Mouse (Mus musculus): Measurements from ENCODE around the gene Cebpa. TPM values are rescaled to one million over a fixed set of nuclear protein-coding genes. Genes with fewer than 3 reads are reported as not detected.

The Cebpa gene
- total RNA-seq, 2 experiments from 2014 or later = 21.4 to 22.4 TPM

DNA sequence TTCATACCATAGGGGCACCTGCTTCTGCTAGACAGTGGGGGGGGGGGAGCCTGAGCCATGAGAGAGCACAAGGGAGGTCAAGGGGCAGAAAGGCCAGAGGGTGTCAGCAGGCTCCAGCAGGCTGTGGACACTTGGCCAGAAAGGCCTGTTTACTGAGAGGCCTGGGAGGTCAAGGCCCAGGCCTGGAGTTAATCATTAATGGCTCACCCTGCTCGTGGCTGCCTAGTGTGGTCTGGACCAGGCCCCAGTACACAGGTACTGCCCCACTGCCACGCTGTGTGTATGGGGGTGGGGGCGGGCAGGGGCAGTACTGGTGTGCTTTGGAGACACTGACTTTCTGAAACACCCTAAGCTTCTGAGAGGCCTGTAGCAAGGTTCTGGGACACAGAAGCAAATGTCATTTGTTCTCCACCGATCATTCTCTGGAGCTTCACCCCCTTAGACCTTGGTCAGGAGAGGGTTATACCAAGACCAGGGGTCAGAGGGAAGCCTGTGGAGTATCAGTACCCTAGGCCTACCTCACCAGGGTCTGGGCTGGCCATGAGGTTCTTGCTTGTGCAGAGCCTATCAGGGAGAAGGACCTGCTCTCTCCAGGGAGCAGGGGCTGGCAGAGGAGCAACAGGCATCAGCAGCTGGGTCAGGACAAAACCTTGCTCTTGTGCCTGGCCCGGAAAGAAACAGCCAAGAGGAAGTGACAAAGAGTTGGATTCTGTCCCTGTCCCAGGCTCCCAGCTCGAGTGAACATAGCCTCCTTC, 24.9 kb downstream of the Cebpa start:
- DNase-seq (ENCODE audit: low spot score in 2 of 2) = no peak

DNA sequence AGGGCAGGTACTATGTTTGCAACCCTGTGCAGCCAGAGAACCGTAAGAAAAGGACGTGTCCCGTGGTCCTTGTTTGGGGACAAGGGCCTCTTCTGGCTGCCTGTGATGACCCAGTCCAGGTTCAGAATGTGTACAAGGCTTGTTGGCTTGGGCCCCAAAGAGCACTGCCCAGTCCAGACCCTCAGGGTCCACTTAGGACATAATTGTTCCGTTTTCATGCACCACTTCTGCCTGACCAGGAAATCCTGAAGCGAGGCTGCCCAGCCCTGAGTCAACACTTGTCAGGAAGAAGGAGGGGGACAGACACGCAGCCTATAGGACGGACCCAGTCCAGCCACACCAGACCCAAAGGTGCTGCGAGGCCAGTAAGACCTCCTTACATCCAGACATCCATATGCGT, 26.0 kb downstream of the Cebpa start:
- DNase-seq (ENCODE audit: low spot score in 2 of 2) = no peak

DNA sequence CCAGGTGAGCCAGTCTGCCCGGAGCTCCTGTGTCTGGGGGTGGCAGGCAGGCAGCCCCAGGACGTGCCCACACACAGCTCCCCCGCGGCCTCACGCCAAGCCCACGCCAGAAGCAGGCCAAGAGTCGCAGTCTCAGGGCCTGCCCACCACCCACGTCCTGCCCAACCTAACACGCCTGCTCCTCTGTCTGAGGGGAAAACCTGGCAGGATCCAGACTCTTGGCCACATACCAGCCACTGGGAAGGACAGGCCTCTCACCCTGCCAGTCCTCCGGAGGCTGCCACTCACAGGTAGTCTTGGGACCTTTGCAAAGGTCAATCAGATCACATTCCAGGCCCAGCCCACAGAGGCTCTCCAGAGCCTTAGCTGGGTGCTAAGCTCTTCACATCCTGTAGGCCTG, 27.2 kb downstream of the Cebpa start:
- no peak for DNase-seq (ENCODE audit: low spot score in 2 of 2)

DNA sequence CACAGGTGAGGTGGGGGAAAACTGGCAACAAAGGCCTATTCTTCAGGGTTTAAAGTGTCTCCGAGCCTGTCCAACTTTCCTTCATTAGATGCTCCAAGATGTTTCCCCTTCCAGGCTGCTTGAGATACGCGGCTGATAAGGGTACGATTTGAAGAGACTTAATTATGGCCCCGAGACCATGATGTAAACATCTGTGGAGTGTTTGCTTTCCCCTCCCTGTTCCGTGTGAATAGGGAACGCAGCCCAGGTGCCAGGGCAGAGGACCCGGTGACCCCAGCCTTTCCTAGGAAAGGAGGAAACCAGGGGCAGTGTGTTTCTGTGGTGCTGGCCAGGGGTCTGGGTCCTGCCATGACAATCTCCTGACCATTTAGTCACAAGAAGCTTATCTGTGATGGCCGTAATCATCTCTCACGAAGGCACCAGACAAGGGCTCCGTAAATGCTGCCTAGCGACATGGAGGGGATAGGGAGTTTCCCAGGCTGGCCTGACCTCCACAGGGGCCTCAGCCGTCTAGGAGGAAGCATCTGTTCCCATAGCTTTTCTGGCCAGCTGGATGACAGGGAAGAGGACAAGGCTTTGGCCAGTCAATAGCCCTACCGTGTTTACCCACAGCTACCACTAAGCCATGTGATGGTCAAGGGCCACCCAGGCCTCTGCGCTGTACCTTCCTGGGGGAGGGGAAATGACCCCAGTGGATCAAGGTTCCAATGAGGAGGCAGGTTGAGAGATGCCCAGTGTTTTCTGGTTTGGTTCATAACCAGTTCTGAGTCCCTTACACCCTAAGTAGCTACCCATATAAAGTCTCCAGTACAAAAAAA, 30.7 kb downstream of the Cebpa start:
- no peak for DNase-seq (ENCODE audit: low spot score in 2 of 2)

DNA sequence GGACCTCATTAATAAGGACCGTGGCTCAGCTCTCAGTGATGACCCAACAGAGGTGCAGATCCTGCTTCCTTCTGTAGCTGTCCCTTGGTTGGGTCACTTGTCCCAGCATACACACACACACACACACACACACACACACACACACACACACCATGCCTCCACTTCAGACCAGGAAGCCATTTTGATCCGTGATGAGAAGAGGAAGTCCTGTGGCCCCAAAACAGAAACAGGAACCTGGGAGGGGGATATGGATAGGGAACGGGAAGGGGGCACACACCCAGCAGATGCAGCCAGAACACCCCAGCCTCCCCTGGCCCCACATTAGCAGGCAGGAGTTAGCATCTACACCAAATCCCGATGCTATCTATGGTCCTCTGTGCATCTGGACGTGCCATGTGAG, 31.8 kb downstream of the Cebpa start:
- no peak for DNase-seq (ENCODE audit: low spot score in 2 of 2)

DNA sequence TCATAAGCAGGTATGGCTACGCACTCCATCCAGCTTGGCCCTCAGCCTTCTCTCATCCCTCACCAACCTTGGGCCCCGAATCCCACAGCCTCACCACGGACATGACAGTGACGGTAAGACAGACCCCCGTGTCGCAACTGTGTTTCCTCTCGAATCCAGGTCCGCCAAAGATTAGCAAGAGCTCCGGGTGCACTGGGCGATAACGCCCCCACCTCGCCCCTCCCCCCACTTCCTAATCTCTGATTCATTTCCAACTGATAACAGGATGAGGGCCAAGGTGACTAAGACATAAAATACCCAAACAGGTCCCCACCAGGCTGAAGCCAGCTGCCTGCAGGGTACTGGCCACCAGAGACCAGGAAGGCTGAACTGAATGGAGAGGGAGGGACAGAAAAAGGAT, 35.4 kb downstream of the Cebpa start:
- no peak for DNase-seq (ENCODE audit: low spot score in 2 of 2)

DNA sequence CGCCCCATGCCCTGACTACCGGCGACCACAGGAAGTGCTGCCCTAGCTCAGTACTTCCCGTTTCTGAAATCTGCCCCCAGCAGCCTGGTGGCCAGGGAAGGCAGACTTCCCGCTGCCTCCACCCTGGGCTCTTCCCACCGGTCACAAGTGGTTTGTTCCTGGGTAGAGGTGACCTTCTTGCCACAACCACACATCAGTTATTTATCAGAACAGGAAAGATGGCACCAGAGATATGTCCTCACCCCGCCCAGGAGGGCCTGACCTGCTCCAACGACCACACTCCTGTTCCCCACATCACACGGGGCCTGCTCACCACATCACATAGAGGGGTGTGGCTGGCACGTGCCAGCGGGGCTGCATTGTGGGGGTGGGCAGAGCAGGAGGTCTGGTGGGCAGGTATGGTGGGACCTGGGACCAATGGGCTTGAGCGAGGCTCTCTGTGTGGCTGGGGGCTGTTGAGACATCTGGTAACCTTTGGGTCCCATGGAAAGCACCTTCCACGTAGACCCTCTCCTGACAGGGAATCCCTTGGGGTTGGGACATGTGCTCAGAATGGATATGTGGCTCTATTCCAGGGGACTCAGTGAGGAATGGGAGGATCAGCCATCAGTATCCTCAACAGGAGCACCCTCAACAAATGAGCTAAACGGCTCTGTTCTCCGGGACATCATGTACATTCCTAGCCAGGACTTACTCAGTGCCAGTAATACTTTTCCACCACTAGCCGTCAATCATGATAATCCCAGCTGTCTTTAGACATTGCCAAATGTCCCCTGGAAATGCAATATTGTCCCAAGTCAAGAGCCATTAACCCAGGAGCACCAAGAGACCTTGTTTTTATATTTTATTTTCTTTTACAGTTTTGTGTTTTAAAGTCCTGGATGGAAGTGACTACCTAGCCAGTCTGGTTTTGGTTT, 37.7 kb downstream of the Cebpa start:
- DNase-seq (ENCODE audit: low spot score in 2 of 2) = no peak

DNA sequence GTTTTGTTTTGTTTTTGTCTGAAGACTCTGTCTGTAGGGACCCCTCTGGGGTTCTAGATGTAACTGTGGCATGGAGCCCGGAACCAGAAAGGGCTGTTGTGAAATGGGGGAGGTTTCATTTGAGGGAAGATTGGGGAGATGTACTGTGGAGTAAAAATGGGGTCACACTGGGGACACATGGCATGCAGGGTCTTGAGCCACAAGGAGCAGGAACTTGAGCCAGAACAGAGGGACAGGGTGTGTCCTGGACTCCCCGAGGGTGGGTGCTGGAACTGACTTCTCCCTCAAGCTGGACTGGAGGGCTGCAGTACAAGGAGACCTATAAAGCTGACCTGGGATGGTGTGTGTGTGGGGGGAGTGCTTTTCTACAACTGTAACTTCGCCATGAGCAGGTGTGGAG, 38.4 kb downstream of the Cebpa start:
- DNase-seq (ENCODE audit: low spot score in 2 of 2) = no peak

DNA sequence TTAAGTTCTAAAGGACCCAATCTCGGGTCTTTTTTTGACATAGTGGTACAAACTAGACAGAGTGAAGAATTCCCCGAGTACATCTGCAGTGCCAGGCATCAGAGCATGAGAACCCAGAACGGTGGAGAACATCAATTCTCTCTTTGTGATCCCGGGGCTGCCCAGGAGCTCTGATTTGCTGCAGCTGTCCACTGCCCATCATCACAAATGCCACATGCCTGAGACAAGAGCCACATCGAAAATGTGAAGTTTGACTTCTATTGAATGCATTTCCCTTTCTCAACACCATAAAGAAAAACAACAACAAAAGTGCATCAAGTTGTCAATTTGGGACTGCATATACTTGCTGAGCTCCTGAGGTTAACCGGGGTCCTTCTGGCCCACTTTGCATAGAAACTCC, 43.4 kb downstream of the Cebpa start:
- no peak for DNase-seq (ENCODE audit: low spot score in 2 of 2)

DNA sequence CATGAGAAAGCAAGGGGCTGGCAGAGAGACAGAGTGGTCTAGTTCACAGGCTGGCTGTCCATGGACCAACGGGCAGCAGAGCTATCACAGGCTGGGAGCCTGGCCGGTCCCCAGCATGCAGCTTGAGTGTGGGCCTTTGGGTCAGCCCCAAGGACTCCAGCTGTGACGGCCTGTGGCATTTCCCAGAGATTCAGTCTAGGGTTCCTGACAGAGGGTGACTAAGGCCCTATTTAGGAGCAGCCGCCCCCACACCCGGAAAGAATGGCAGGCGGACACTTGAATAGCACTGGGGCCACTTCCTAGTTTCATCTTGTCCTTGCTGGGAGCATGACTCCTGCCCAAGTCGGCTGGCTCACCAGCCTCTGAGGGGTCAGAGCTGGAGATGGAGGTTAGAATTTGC, 44.5 kb downstream of the Cebpa start:
- no peak for DNase-seq (ENCODE audit: low spot score in 2 of 2)

DNA sequence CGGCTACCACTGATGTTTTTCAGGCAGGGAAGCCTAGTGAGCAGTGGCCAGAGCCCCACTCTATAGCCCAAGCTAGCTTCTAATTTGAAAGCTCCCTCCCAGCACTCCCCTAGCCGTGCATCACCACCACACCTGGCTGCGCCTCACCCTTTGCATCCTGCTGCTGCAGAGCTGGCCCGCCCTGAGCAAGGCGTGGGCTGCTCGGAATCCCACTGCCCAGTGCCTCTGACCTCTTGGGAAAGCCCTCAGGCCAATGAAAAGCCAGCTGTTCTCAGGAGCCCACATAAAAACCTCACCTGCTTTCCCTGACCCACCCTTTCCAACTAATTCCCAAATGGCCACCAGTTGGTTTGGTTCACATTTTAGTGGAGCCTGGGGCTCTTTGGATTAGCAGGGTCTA, 45.0 kb downstream of the Cebpa start:
- no peak for DNase-seq (ENCODE audit: low spot score in 2 of 2)

DNA sequence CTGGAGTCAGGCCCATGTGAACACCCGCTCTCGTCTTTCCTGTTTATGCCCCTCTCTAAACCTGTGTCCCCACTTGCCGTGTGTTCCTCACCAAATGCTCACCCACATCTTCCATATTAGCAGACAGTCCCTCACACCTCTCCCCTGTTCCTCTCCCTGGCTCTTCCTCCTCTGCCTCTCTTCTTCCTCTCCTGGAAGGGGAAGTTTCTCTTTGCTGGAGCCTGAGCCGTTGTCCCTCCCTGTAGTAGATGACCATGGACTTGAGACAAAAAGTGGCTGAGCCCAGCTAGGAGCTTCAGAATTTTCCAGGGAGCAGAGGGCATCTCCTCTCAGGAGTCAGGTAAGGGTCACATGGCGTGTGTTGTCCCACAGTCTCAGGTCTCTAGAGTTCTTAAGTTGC, 47.9 kb downstream of the Cebpa start:
- no peak for DNase-seq (ENCODE audit: low spot score in 2 of 2)

DNA sequence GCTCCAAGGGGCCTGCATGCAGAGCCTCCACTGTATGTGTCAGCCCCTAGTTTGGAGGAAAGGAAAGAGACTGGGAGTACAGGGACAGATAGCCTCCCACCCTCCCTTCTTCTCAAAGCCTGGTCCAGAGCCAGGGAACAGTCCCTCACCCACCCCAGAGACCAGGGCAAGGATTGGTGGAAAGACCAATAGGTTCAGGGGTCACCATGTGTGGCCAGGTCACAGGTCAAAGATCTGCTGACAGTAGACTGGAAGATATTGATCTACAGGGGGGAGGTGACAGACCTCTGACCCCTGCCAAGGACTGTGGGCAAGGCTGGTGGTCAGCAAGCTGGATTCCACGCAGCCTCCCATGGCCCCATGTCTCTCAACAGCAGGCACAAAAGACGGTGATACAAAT, 48.8 kb downstream of the Cebpa start:
- DNase-seq (ENCODE audit: low spot score in 2 of 2) = no peak

DNA sequence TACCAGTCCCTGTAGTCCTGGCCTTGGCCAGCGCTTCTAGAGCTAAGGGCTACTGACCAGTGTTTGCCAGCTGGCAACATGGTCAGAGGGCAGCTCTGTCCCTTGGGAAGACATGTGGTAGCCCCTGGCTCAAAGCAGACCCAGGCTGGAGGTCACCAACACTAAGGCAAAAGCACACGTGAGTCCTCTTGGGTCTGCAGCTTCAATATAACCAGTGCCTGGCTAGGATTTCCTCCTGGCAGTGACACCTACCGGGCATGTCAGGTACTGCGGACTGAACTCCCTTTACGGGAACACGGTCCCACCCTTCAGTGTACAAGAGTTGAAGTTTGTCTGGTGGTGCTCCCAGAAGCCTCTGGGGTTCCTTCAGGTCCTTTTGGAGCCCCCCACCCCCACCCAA, 50.2 kb downstream of the Cebpa start:
- DNase-seq (ENCODE audit: low spot score in 2 of 2) = peak; percentile 73 to 93

Small RNA genes lying within 50 kb of the gene (microRNA-seq; reads per million reads assigned to microRNA genes)
- 0 reads per million in 2 experiments for gene Gm25033

Other genes starting within 250 kb of the Cebpa start
- gene Pepd, start 206.9 kb upstream of the Cebpa start, total RNA-seq (2021) = 10 to 100 TPM; 34.2 to 36.4 TPM
- gene Cebpg, start 62.7 kb upstream of the Cebpa start, total RNA-seq (2021) = 10 to 100 TPM; 36.2 to 36.5 TPM
- gene Slc7a10, start 67.1 kb downstream of the Cebpa start, total RNA-seq (2021) = 10 to 100 TPM; 39.2 to 44.8 TPM
- gene Lrp3, start 96.2 kb downstream of the Cebpa start, total RNA-seq (2021) = 10 to 100 TPM; 75.2 to 77.5 TPM
- 10 to 100 TPM; 26.5 to 30.1 TPM for gene Gpatch1, start 199.1 kb downstream of the Cebpa start, total RNA-seq (2021)
- gene Rhpn2, start 214.9 kb downstream of the Cebpa start, total RNA-seq (2021) = 1 to 10 TPM; 7.3 to 9.1 TPM

All from layer of hippocampus, adult 18-20 months (tissue).